Mouse (Mus musculus) stomach, postnatal 0 days (tissue): ENCODE results near the gene Znrf3. TPM values are rescaled to one million over a fixed set of nuclear protein-coding genes. Genes with fewer than 3 reads are reported as not detected.
A peak's percentile ranks its signal among the peaks of the same experiment; 100 is the strongest.

Experiments
- ATAC-seq: fragments of 200-750 bp; cut with Nextera tagmentation; 2 replicates; pipeline ENCODE4 v1.8.0; 2017; ENCODE audit not compliant: low FRiP score, low TSS enrichment
- DNase-seq: peaks from one replicate; pipeline ENCODE4 v3.0.0-alpha.2; 2016; ENCODE audit warnings: low spot score
- H3K27ac ChIP-seq: fragments of 300-500 bp; sonication (generic); replicated peaks from 2 replicates; pipeline ENCODE4 v1.5.1; 2014; ENCODE audit warnings: mild to moderate bottlenecking, control low read depth
- H3K27me3 ChIP-seq: fragments of 300-500 bp; sonication (generic); 2 replicates; pipeline ENCODE4 v1.6.1; 2014; ENCODE audit warnings: low read length; ENCODE audit not compliant: control insufficient read depth, insufficient read depth
- H3K36me3 ChIP-seq: fragments of 300-500 bp; sonication (generic); 2 replicates; pipeline ENCODE4 v1.6.1; 2014; ENCODE audit warnings: low read length, mixed read lengths; ENCODE audit not compliant: control insufficient read depth, insufficient read depth
- H3K4me1 ChIP-seq: fragments of 300-500 bp; sonication (generic); replicated peaks from 2 replicates; pipeline ENCODE4 v1.6.1; 2014; ENCODE audit warnings: antibody characterized with exemption; ENCODE audit not compliant: control insufficient read depth, insufficient read depth
- H3K4me2 ChIP-seq: fragments of 300-500 bp; sonication (generic); replicated peaks from 2 replicates; pipeline ENCODE4 v1.6.1; 2014; ENCODE audit warnings: low read depth, mild to moderate bottlenecking, control low read depth, moderate library complexity
- H3K4me3 ChIP-seq: fragments of 300-500 bp; sonication (generic); 2 replicates; pipeline ENCODE4 v1.5.1; 2014; ENCODE audit warnings: low read depth, low read length, control low read depth
- H3K9ac ChIP-seq: fragments of 300-500 bp; sonication (generic); 2 replicates; pipeline ENCODE4 v1.6.1; 2014; ENCODE audit warnings: mild to moderate bottlenecking, low read length, control low read depth, mixed read lengths
- H3K9me3 ChIP-seq: fragments of 300-500 bp; sonication (generic); 2 replicates; pipeline ENCODE4 v1.6.1; 2016; ENCODE audit warnings: low read length; ENCODE audit not compliant: control insufficient read depth
- CTCF ChIP-seq: IDR thresholded peaks from 2 replicates; pipeline ENCODE4 v1.5.1; 2016; ENCODE audit warnings: antibody characterized with exemption, low read depth, mild to moderate bottlenecking, moderate library complexity
- EP300 ChIP-seq: optimal IDR thresholded peaks from 2 replicates; pipeline ENCODE3; 2016; ENCODE audit warnings: antibody characterized with exemption
- WGBS: fragments of 180-500 bp; shearing (Covaris S2); extraction: QIAGEN DNeasy Blood & Tissue Kit; methylation state at CpG from one replicate; pipeline ENCODE4 v1.1.7; 2014; 5-methylcytosine and 5-hydroxymethylcytosine counted together
- polyA plus RNA-seq: library from polyadenylated mRNA; unstranded; fragments of >200 nt; fragmentation: Nextera tagmentation; extraction: Ambion mirVana; gene quantifications from 2 replicates; pipeline ENCODE4 v1.2.1, GENCODE M21; 2015

Gene Znrf3
- polyA plus RNA-seq, 1 experiment from 2014 or later: 9.3 TPM

GRCm38 (mm10) chr11:5380275-5380674 lies 64.4 kb downstream of the Znrf3 start:
- TF ChIP-seq EP300 (no peak), CTCF (no peak)
- DNase-seq (peak; percentile 36), ATAC-seq (peak; percentile 88)
- WGBS: 32% methylated on average over 3 of the region's 3 CpGs
- Histone ChIP-seq H3K9ac (no peak overlapping the region), H3K36me3 (no peaks in the 10 kb centered on the region), H3K9me3 (no peaks in the 10 kb centered on the region), H3K4me2 (no peak overlapping the region), H3K27me3 (no peaks in the 10 kb centered on the region), H3K4me3 (no peak overlapping the region), H3K27ac (no peak overlapping the region), H3K4me1 (peaks cover 6% of the 10 kb centered on the region)

DNA sequence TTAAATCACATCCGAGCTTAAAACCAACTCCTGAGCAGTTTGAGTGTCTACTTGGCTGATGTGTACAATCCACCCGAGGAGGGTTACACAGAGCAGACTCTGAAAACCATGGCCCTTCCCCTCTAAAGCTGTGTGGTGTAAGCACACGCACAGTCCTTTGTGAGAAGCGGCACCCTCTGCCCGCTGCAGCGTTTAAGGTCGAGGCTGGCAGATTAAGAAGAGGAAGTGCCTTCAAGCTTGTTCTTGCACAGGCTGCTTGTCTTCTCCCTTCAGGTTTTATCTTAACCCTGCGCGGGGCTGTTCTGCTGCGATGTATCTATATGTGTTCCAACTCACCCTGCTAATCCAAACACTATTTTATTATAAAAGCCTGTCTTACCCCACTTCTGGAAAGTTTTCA lies 75.5 kb downstream of the Znrf3 start:
- Histone ChIP-seq H3K27me3 (no peaks in the 10 kb centered on the region), H3K27ac (no peak overlapping the region), H3K4me1 (no peaks in the 10 kb centered on the region), H3K36me3 (no peaks in the 10 kb centered on the region), H3K9ac (no peak overlapping the region), H3K4me3 (no peak overlapping the region), H3K9me3 (no peaks in the 10 kb centered on the region), H3K4me2 (no peak overlapping the region)
- no peak for TF ChIP-seq CTCF
- no peak for TF ChIP-seq EP300
- DNase-seq: peak; percentile 16
- WGBS: 42% methylated on average over 10 of the region's 10 CpGs
- ATAC-seq: no peak

- H3K27me3 ChIP-seq: no peaks in the 10 kb centered on the region
- DNase-seq (no peak), ATAC-seq (no peak)
- no peak overlapping the region for H3K4me3 ChIP-seq
- TF ChIP-seq CTCF (no peak), EP300 (no peak)
- no peak overlapping the region for H3K4me2 ChIP-seq
- no peaks in the 10 kb centered on the region for H3K9me3 ChIP-seq
- no peak overlapping the region for H3K27ac ChIP-seq
- H3K9ac ChIP-seq: no peak overlapping the region
- no peaks in the 10 kb centered on the region for H3K4me1 ChIP-seq
- no peaks in the 10 kb centered on the region for H3K36me3 ChIP-seq
Observed at GRCm38 (mm10) chr11:5368492-5368891, 76.2 kb downstream of the Znrf3 start.

DNA sequence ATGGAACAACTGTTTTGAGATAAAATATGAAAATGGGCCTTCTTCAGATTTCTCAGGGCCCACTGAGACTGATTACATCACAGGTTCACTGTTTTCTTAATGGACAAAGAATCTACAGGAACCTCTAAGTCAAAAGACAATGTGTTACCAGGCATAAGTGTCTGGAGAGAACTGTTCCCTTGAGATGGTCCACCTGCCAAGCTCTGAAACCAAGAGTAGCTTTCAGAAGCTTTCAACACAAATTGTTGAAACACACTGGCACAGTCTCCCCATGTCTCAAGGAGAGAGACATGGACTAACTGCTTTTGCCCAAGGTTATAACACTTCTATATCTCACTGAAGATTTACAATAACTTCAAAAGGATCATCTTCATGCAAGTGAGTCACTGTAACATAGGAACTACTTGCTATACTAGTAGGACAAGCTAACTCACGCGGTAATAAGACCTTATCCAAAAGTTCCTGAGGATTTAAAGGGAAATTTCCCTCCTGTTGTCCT lies 89.3 kb downstream of the Znrf3 start:
- no peak overlapping the region for H3K9ac ChIP-seq
- no peak for DNase-seq
- ATAC-seq: no peak
- H3K9me3 ChIP-seq: no peaks in the 10 kb centered on the region
- H3K27ac ChIP-seq: no peak overlapping the region
- 79% methylated on average over 2 of the region's 2 CpGs for WGBS
- H3K4me1 ChIP-seq: no peaks in the 10 kb centered on the region
- H3K4me3 ChIP-seq: no peak overlapping the region
- no peak for TF ChIP-seq CTCF
- no peaks in the 10 kb centered on the region for H3K27me3 ChIP-seq
- H3K36me3 ChIP-seq: no peaks in the 10 kb centered on the region
- H3K4me2 ChIP-seq: no peak overlapping the region

GRCm38 (mm10) chr11:5354753-5355152 lies 89.9 kb downstream of the Znrf3 start:
- H3K9ac ChIP-seq: no peak overlapping the region
- no peaks in the 10 kb centered on the region for H3K4me1 ChIP-seq
- 35% methylated on average over 1 of the region's 1 CpGs for WGBS
- no peaks in the 10 kb centered on the region for H3K9me3 ChIP-seq
- H3K27me3 ChIP-seq: no peaks in the 10 kb centered on the region
- no peak overlapping the region for H3K27ac ChIP-seq
- no peak overlapping the region for H3K4me2 ChIP-seq
- TF ChIP-seq EP300 (no peak), CTCF (no peak)
- ATAC-seq (peak; percentile 38; the same call in 1 of the 2 replicates), DNase-seq (no peak)
- H3K36me3 ChIP-seq: no peaks in the 10 kb centered on the region
- no peak overlapping the region for H3K4me3 ChIP-seq

GRCm38 (mm10) chr11:5353032-5353431 lies 91.6 kb downstream of the Znrf3 start:
- Histone ChIP-seq H3K9me3 (no peaks in the 10 kb centered on the region), H3K4me2 (no peak overlapping the region), H3K4me3 (no peak overlapping the region), H3K27me3 (no peaks in the 10 kb centered on the region), H3K36me3 (no peaks in the 10 kb centered on the region), H3K9ac (no peak overlapping the region), H3K4me1 (no peaks in the 10 kb centered on the region), H3K27ac (no peak overlapping the region)
- TF ChIP-seq EP300: no peak
- TF ChIP-seq CTCF: no peak
- ATAC-seq (no peak), DNase-seq (no peak)
